Mouse (Mus musculus): ENCODE data around the gene Arpp19. TPM values are rescaled to one million over a fixed set of nuclear protein-coding genes. Genes with fewer than 3 reads are reported as not detected.
A peak's percentile ranks its signal among the peaks of the same experiment; 100 is the strongest.

Gene Arpp19
- total and polyA plus RNA-seq, 3 experiments: 25.1 to 196 (median 160) TPM

DNA sequence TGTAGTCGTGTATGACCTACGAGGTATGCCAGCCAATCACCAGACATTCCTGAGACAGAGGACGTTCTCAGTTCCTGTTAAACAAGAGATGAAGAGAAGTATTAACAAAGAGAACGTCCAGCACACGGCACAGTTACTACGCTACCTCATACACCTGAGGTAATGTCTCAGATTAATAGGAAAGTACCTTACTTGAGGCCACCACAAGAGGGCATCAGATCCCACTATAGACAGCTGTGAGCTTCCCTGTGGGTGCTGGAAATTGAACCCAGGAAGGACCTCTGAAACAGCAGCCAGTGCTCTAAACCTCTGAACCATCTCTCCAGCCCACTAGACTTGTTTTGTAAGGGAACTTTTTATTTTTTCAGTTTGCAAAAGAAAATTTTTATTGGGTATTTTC is 11.7 kb upstream of the Arpp19 start:
- Histone ChIP-seq H3K4me3 (no peak overlapping the region), H3K27ac (no peak overlapping the region), H3K36me3 (ENCODE audit: control insufficient read depth, insufficient read depth, low read length) (no peaks in the 10 kb centered on the region; the same call in 1 of the 2 replicates), H3K79me2 (replicated peaks; ENCODE audit: control insufficient read depth, insufficient read depth, low read length) (no peaks in the 10 kb centered on the region), H3K9ac (ENCODE audit: low read depth, low read length) (no peak overlapping the region), H3K4me1 (ENCODE audit: control insufficient read depth, insufficient read depth, low read length) (no peaks in the 10 kb centered on the region), H3K27me3 (ENCODE audit: control insufficient read depth, insufficient read depth, low read length) (no peaks in the 10 kb centered on the region)
- intact Hi-C loops (cut with DNase I): no loop called here
- 87% methylated on average over 6 of the region's 6 CpGs for WGBS
- no peak for DNase-seq
- TF ChIP-seq EP300 (IDR thresholded peaks at IDR 0.05; ENCODE audit: insufficient read depth, low read depth, low read length): no peak
- no peak for TF ChIP-seq POLR2A (IDR thresholded peaks at IDR 0.05; ENCODE audit: insufficient read depth, low read depth, low read length)
- TF ChIP-seq CTCF (IDR thresholded peaks at IDR 0.05): peak; percentile 62

DNA sequence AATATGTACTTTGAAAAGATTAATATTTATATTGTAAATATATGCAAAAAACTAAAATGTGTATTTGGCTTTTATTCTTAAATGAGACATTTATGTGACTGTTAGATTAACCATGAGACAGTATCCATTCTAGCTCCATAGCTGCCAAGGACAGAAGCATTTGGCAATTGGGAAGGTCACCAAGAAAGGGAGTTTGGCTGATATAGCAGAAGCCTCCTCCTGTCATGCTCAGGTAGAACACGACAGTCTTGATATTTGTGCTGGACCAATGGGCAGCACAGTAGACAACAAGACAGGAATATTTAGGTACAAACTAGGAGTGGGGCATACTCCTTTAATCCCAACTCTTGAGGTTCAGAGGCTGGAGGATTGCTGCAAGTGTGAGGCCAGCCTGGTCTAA is 5.0 kb upstream of the Arpp19 start:
- no peak for TF ChIP-seq POLR2A (IDR thresholded peaks at IDR 0.05; ENCODE audit: insufficient read depth, low read depth, low read length)
- TF ChIP-seq CTCF (IDR thresholded peaks at IDR 0.05): no peak
- TF ChIP-seq EP300 (IDR thresholded peaks at IDR 0.05; ENCODE audit: insufficient read depth, low read depth, low read length): no peak
- no peak for DNase-seq
- no peak overlapping the region for H3K4me3 ChIP-seq
- H3K4me1 ChIP-seq (ENCODE audit: control insufficient read depth, insufficient read depth, low read length): no peaks in the 10 kb centered on the region
- H3K9ac ChIP-seq (ENCODE audit: low read depth, low read length): no peak overlapping the region
- intact Hi-C loops (cut with DNase I): no loop called here
- H3K27me3 ChIP-seq (ENCODE audit: control insufficient read depth, insufficient read depth, low read length): no peaks in the 10 kb centered on the region
- 65% methylated on average over 1 of the region's 1 CpGs for WGBS
- no peaks in the 10 kb centered on the region for H3K79me2 ChIP-seq (replicated peaks; ENCODE audit: control insufficient read depth, insufficient read depth, low read length)
- H3K27ac ChIP-seq: no peak overlapping the region
- H3K36me3 ChIP-seq (ENCODE audit: control insufficient read depth, insufficient read depth, low read length): no peaks in the 10 kb centered on the region

DNA sequence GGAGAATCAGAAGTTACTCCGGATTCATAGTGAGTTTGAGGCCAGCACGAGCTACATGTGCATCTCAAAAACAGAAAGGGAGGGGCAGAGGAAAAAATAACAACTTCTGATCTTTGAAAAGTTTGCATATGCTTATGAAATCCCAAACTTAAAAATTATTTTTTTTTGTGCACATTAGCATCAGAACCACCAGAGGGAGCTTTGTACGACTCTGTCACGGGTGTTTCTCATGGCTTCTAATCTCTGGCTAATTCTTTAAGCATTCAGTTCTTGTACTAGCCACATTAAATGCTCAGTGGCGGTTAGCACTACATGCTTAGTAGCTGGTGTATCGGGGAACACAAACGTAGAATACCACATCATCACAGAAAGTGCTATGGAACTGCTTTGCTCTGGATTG is 4.3 kb upstream of the Arpp19 start:
- peak; percentile 69 for TF ChIP-seq CTCF (IDR thresholded peaks at IDR 0.05)
- no peak for TF ChIP-seq POLR2A (IDR thresholded peaks at IDR 0.05; ENCODE audit: insufficient read depth, low read depth, low read length)
- no peak for TF ChIP-seq EP300 (IDR thresholded peaks at IDR 0.05; ENCODE audit: insufficient read depth, low read depth, low read length)
- WGBS: 48% methylated on average over 7 of the region's 7 CpGs
- H3K4me1 ChIP-seq (ENCODE audit: control insufficient read depth, insufficient read depth, low read length): no peaks in the 10 kb centered on the region
- H3K9ac ChIP-seq (ENCODE audit: low read depth, low read length): no peak overlapping the region
- intact Hi-C loops (cut with DNase I): no loop called here
- DNase-seq: no peak
- H3K27me3 ChIP-seq (ENCODE audit: control insufficient read depth, insufficient read depth, low read length): no peaks in the 10 kb centered on the region
- H3K27ac ChIP-seq: no peak overlapping the region
- H3K36me3 ChIP-seq (ENCODE audit: control insufficient read depth, insufficient read depth, low read length): no peaks in the 10 kb centered on the region
- H3K4me3 ChIP-seq: no peak overlapping the region
- H3K79me2 ChIP-seq (replicated peaks; ENCODE audit: control insufficient read depth, insufficient read depth, low read length): no peaks in the 10 kb centered on the region

DNA sequence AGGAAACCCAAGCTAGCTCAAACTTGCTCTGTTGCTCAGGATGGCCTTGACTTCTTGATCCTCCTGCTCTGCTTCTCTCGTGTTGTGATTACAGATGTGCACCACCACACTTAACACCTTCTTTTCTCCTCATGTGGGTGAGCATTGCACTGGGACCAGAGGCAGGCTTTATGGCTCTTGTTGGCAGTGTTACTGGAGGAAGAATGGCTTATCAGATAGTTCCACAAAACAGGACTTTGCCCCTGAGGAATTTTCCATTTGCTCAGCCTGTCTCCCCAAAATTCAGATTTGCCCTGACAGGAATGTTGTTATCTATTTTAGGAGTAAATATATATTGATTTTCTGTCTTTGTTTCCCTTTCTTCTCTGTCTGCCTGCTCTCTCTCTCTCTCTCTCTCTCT is 2.7 kb upstream of the Arpp19 start:
- no peak overlapping the region for H3K4me3 ChIP-seq
- no peaks in the 10 kb centered on the region for H3K79me2 ChIP-seq (replicated peaks; ENCODE audit: control insufficient read depth, insufficient read depth, low read length)
- H3K27me3 ChIP-seq (ENCODE audit: control insufficient read depth, insufficient read depth, low read length): no peaks in the 10 kb centered on the region
- no peak overlapping the region for H3K27ac ChIP-seq
- no peak for DNase-seq
- peaks cover 3% of the 10 kb centered on the region for H3K4me1 ChIP-seq (ENCODE audit: control insufficient read depth, insufficient read depth, low read length)
- no peak overlapping the region for H3K9ac ChIP-seq (ENCODE audit: low read depth, low read length)
- peaks cover 6% of the 10 kb centered on the region; the same call in 1 of the 2 replicates for H3K36me3 ChIP-seq (ENCODE audit: control insufficient read depth, insufficient read depth, low read length)
- WGBS: 29% methylated on average over 1 of the region's 1 CpGs
- intact Hi-C loops (cut with DNase I): loop anchor here (5.0 kb wide), 2 partner anchors 82 to 127 kb away; partner anchors contain the start of gene Fam214a
- no peak for TF ChIP-seq POLR2A (IDR thresholded peaks at IDR 0.05; ENCODE audit: insufficient read depth, low read depth, low read length)
- TF ChIP-seq EP300 (IDR thresholded peaks at IDR 0.05; ENCODE audit: insufficient read depth, low read depth, low read length): no peak
- TF ChIP-seq CTCF (IDR thresholded peaks at IDR 0.05): no peak

DNA sequence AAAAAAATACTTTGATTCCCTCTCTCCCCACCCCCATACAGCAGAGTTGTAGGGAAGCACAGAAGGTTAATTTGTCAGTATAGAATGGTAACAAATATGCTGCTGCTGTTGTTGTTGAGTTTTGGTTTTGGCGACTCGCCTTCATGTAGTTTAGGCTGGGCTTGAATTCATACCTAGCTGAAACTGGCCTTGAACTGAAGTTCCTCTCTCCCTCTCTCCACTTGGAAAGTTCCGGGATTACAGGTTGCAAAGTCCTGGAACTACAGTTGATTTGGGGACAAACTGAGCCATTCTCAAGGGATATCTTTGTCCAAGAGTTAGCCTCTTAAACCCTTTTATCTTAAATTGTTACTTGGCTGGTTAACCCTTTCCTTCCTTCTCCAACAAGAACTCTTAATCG is 1.5 kb upstream of the Arpp19 start:
- H3K27me3 ChIP-seq (ENCODE audit: control insufficient read depth, insufficient read depth, low read length): no peaks in the 10 kb centered on the region
- H3K4me3 ChIP-seq: no peak overlapping the region
- TF ChIP-seq EP300 (IDR thresholded peaks at IDR 0.05; ENCODE audit: insufficient read depth, low read depth, low read length): no peak
- no peak overlapping the region for H3K9ac ChIP-seq (ENCODE audit: low read depth, low read length)
- H3K4me1 ChIP-seq (ENCODE audit: control insufficient read depth, insufficient read depth, low read length): peaks cover 4% of the 10 kb centered on the region
- no peaks in the 10 kb centered on the region; the same call in 1 of the 2 replicates for H3K79me2 ChIP-seq (replicated peaks; ENCODE audit: control insufficient read depth, insufficient read depth, low read length)
- intact Hi-C loops (cut with DNase I): loop anchor here (5.0 kb wide), 2 partner anchors 84 to 129 kb away; partner anchors contain the start of gene Fam214a
- no peak for DNase-seq
- WGBS: 67% methylated on average over 4 of the region's 4 CpGs
- H3K36me3 ChIP-seq (ENCODE audit: control insufficient read depth, insufficient read depth, low read length): peaks cover 14% of the 10 kb centered on the region
- no peak overlapping the region for H3K27ac ChIP-seq

DNA sequence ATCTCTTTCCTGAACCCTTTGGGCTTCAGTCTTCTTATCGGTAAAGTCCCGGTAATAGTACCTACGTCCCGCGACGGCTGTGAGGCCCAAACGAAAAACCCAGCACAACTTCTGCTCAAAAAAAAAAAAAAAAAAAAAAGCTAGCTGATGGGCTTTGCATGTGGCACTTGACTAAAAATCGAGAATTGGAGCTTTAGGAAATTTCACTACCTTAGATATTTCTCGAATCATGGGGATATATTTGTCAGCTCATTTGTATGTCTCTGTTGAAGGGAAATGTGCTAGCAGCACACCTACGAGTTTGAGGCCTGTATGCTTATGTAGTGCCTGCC is 909 bp downstream of the Arpp19 start:
- H3K4me1 ChIP-seq (ENCODE audit: control insufficient read depth, insufficient read depth, low read length): peaks cover 4% of the 10 kb centered on the region
- intact Hi-C loops (cut with DNase I): loop anchor here (5.0 kb wide), 2 partner anchors 86 to 131 kb away; partner anchors contain the start of gene Fam214a
- H3K9ac ChIP-seq (ENCODE audit: low read depth, low read length): peak overlapping the region; percentile 92
- TF ChIP-seq POLR2A (IDR thresholded peaks at IDR 0.05; ENCODE audit: insufficient read depth, low read depth, low read length) (no peak), EP300 (IDR thresholded peaks at IDR 0.05; ENCODE audit: insufficient read depth, low read depth, low read length) (no peak), CTCF (IDR thresholded peaks at IDR 0.05) (no peak)
- peak overlapping the region; percentile 88 for H3K4me3 ChIP-seq
- no peaks in the 10 kb centered on the region for H3K27me3 ChIP-seq (ENCODE audit: control insufficient read depth, insufficient read depth, low read length)
- under 1% methylated on average over 10 of the region's 10 CpGs for WGBS
- no peak for DNase-seq
- peak overlapping the region; percentile 78 for H3K27ac ChIP-seq
- peaks cover 18% of the 10 kb centered on the region for H3K36me3 ChIP-seq (ENCODE audit: control insufficient read depth, insufficient read depth, low read length)
- peaks cover 2% of the 10 kb centered on the region; the same call in 1 of the 2 replicates for H3K79me2 ChIP-seq (replicated peaks; ENCODE audit: control insufficient read depth, insufficient read depth, low read length)

All from heart, adult 2 months (tissue).